Mouse (Mus musculus): Measurements from ENCODE around the gene Nceh1.

- TF ChIP-seq POLR2A (IDR thresholded peaks at IDR 0.05; ENCODE audit: extremely low read depth, insufficient read depth, low read length) = no peak
- no peak for TF ChIP-seq CTCF (IDR thresholded peaks at IDR 0.05; ENCODE audit: low read depth, low read length)
Observed at GRCm38 (mm10) chr3:27269151-27269550, 86.4 kb downstream of the Nceh1 start.
